Mouse (Mus musculus) gastrocnemius, postnatal 25 days (tissue): ENCODE measurements around the gene Cyp4f15. TPM values are rescaled to one million over a fixed set of nuclear protein-coding genes. Genes with fewer than 3 reads are reported as not detected.
"Not testable (repeated sequence)": the region's sequence is repeated elsewhere in the genome, so short reads cannot be mapped to it uniquely, and the experiment has no call there.

Experiments used
- DNase-seq: peaks from one replicate; pipeline ENCODE4 v3.0.0; 2022
- long read RNA-seq, 2 experiments: library from polyadenylated mRNA; stranded (forward); transcript quantifications; one replicate each; pipeline ENCODE4 v2.0.0; 2021
- total RNA-seq, 2 experiments: library from RNA; stranded (reverse); gene quantifications; 1 replicate in 1 of 2; 2 replicates in 1 of 2; pipeline ENCODE4 v1.2.3; 2021

The Cyp4f15 gene
- not detected for total RNA-seq
- long read RNA-seq, experiment 1, result 0 reads
- long read RNA-seq, experiment 2, result 0 reads

DNA sequence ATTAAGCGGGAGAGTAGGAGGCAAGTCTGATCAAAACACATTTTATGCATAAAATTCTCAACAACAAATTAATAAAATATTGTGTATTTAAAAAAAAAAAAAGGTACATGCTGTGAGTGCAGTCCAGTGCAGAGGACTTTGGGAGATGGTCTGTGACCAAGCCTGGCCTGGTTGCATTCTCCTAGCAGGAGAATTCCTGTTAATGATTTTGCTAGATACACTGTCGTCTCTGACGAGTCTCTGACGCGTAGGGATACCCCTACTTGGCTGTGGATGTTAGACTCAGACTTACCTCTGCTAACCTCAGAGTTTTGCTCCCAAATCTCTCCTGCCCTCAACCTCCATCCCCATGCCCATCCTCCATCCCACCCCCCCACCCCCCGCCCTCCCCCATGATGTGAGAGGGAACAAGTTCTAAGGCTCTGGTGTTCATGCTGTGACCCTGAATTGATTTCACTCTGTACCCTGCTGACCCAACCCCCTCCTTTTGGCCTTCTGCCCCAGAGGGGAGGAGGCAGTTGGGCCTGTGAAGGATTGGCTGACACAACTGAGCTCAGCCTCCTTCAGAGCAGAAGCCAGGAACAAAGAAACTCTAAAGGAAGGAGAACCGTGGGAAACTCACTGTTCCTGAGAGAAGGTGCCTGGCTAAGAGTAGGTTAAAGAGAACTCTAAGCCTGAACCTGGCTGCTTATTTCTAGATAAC lies at the start of gene Cyp4f15:
Cyp4f15 (plus strand) TSS at position 580 of the 703 bp plus-strand sequence.
- no peak for DNase-seq

DNA sequence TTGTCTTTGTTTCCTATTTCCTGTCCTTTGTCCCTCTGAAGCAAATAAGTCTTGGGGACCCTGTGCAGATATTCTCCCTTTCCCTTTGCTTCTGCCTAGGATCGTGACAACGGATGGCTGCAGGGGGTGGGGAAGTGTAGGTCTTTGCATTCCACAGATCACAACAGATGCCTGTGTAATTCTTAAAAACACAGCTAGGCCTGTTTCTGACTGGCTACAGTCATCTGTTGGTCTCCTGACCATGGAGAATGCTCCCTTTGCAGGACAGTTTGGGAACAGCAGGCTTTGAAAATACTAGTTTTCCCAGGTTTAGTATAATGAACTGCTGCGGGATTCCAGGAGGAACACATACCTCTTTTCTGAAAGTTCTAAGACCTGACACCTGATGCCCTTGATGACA lies 49.1 kb upstream of the Cyp4f15 start:
- no peak for DNase-seq

GRCm38 (mm10) chr17:32637151-32637550 lies 48.3 kb upstream of the Cyp4f15 start:
- DNase-seq, result no peak

DNA sequence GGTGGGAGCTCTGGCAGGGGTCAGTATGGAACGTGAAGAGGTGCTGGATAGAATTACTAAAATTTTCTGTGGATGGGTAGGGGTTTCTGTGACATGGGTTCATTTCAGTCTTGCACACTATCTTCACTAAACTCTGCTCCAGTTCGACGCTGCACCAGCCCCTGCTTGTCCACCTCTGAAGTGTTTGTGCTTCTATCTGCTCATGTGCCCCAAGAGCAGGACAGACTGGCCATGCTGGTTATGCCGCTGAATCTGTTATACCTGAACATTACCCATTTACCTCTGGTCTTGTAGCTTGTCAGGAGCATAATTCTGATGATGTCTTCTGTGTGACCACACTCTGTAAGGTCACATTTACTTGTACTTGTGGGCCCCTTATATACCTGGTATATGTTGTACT lies 38.8 kb upstream of the Cyp4f15 start:
- DNase-seq, result no peak

- no peak for DNase-seq
Measured at GRCm38 (mm10) chr17:32653860-32654259, 31.6 kb upstream of the Cyp4f15 start.

- DNase-seq, result no peak
Measured at GRCm38 (mm10) chr17:32657041-32657440, 28.4 kb upstream of the Cyp4f15 start.

DNA sequence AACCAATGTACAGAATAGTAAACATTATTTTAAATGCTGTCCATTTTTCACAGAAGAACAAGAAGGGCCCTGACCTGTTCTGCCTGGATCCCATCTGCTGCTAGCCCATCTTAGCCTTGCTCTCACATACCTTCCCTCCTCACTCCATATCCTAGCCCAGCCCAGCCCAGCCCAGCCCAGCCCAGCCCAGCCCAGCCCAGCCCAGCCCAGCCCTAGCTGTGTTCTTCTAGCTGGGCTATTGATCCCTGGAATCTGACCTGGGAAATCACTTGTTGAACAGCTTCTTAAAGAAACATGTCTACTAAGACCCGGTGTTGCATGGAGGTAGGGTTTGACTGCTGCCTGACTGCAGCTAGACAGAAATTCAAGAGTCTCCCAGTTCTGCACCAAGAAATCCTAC lies 27.2 kb upstream of the Cyp4f15 start:
- no peak for DNase-seq

- no peak for DNase-seq
Measured at GRCm38 (mm10) chr17:32658712-32659111, 26.7 kb upstream of the Cyp4f15 start, which contains the start of gene Cyp4f40. TSS of gene Cyp4f40 (plus strand) at chr17:32658900.

DNA sequence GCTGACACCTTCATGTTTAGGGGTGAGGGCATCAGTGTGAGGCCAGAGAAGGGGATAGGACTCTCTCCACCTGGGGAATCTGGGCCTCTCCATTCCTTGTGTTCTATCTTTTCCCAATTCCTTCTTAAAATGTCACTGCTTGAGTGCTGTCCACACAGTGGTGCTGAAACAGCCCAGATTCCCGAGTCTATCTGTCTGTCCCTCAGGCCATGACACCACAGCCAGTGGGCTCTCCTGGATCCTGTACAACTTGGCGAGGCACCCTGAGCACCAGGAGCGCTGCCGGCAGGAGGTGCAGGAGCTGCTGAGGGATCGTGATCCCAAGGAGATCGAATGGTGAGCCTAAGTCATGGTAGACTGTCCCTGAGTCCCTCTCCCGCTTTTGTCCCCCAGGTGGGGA lies 11.5 kb upstream of the Cyp4f15 start:
- DNase-seq, result no peak

DNA sequence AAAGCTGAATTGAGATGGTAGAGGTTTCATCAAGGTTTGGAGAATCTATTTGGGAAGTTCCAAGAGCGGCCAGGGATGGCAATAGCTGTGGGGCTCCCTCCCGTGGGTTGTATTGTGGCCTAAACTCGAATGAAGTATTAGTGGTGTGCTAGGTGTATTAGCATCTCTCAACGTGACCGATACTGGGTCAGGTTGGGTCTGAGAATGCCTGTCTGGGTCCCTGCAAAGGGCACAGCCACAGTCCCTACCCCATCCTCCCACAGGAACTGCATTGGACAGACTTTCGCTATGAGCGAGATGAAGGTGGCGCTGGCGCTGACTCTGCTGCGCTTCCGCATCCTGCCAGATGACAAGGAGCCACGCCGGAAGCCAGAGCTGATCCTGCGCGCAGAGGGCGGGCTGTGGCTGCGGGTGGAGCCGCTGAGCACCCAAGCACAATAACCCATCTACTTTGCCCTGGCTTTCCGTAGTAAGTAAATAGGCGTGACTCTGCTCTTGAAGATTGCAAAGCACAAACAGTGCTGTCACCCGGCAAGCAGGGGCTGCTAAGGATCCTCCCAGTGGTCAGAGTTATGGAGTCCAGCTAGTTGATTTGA lies 9.3 kb upstream of the Cyp4f15 start:
- DNase-seq, result no peak

- DNase-seq, result no peak
Measured at GRCm38 (mm10) chr17:32680404-32680803, 5.0 kb upstream of the Cyp4f15 start.

DNA sequence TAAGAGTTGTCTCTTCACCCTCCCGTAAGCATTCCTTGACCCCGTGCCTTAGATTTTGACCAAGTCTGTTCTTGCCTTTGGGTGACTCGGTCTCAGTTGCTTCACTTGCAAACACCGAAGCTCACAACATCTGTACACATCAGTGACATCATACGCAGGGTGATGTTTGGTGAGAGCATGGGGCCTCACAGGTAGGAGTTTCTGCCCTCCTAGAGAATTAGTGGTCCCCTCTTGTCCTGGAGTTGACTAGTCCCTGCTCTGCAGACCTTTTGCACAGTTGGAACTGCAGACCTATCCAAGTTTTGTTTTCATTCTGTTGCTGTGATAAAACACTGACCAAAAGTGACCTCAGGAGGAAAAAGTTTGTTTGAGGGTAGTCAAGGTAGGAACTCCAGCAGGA lies 1.3 kb downstream of the Cyp4f15 start:
- no peak for DNase-seq

DNA sequence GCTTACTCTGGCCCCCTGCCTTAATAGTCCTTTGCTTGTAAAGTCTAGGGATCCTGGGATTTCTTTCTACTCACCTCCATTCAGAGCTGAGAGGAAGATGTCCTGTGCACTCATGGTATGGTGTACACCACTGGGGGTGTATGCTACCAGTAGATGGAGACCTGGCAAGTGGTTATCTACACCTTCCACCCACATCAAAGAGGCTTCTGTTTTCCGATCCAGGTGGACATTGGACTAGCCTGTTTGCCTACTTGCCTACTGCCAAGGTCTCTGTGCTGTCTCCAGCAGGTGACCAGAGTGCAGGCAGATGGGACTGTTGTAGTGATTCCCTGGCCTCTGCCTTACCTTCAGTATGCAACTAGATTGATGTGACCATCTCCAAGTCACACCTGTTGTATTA lies 5.5 kb downstream of the Cyp4f15 start:
- no peak for DNase-seq

DNA sequence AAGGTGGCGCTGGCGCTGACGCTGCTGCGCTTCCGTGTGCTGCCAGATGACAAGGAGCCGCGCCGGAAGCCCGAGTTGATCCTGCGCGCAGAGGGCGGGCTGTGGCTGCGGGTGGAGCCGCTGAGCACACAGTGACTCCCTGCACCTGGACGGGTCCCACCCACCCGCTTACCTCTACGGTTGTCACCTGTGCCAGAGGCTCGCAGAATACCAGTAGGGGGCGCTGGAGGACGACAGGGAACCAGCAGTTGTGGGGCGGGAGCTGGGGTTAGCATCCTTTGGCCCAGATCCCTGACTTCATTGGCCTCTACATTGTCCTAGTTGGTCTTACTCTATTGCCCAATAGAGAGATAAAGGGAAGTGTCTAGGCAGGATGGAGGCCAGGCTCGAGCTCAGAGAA lies 17.4 kb downstream of the Cyp4f15 start:
- no peak for DNase-seq

DNA sequence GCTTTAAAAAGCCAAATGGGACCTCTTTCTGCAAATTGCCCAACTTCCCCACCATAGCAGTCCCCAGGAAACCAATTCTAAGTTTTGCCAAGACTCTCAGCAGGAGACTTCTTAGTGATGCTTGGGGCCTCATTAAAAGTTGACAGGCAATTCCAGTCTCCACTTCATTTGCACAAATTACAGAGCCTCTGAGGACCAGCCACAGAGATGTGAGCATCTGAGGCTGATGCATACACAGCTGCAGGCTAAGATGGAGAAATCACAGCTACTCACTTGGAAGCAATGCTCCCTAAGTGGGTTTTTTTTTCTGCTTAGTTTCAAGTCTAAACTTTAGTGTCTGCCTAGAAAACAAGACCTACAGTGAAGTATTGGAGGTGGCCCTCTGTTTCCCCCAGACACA lies 25.1 kb downstream of the Cyp4f15 start:
- DNase-seq, result not testable (repeated sequence)

DNA sequence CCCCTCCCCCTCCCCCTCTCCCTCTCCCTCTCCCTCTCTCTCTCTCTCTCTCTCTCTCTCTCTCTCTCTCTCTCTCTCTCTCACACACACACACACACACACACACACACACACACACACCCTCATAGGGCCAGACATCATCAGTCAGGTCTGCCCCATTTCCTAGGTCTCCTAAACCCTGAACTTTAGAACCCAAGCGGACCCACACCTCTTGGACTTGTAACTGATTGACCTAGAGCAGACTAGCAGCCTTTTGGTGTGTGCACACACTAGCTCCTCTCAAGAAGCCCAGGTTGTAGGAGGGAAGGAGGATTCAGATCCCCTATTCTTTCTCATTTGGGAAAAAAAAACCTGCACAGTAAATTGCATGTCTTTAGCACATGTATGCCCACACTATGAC lies 36.7 kb downstream of the Cyp4f15 start:
- not testable (repeated sequence) for DNase-seq

- DNase-seq, result no peak
Measured at GRCm38 (mm10) chr17:32722771-32723170, 37.3 kb downstream of the Cyp4f15 start.

DNA sequence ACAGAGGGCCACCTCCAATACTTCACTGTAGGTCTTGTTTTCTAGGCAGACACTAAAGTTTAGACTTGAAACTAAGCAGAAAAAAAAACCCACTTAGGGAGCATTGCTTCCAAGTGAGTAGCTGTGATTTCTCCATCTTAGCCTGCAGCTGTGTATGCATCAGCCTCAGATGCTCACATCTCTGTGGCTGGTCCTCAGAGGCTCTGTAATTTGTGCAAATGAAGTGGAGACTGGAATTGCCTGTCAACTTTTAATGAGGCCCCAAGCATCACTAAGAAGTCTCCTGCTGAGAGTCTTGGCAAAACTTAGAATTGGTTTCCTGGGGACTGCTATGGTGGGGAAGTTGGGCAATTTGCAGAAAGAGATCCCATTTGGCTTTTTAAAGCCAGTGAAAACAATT lies 40.9 kb downstream of the Cyp4f15 start:
- DNase-seq, result not testable (repeated sequence)

GRCm38 (mm10) chr17:32729029-32729428 lies 43.6 kb downstream of the Cyp4f15 start:
- no peak for DNase-seq

- no peak for DNase-seq
Measured at GRCm38 (mm10) chr17:32738406-32738805, 53.0 kb downstream of the Cyp4f15 start.

DNA sequence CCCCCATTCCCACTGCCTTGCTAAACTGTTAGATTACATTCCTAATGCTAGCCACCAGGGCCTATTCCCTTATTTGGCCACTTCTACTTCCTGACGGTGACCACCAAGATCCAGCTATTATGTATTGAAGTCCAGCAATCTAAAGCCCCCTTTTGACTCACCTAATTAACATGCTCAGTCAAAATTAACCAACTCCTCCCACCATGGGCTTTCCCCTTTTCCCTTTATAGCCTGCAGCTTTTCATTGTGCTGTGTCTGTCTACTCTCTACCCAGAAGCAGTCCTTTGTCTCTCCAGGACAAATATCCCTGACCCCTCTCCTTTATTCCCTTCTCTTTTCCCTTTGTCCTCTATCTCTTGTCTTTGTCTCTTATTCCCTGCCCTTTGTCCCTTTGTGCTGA lies 55.6 kb downstream of the Cyp4f15 start:
- DNase-seq, result no peak

GRCm38 (mm10) chr17:32750611-32751010 lies 65.2 kb downstream of the Cyp4f15 start:
- no peak for DNase-seq
